Mouse (Mus musculus): ENCODE results near the gene Apol6. TPM values are rescaled to one million over a fixed set of nuclear protein-coding genes. Genes with fewer than 3 reads are reported as not detected.

Gene Apol6
- polyA plus RNA-seq, 1 experiment from 2014 or later, result not detected

DNA sequence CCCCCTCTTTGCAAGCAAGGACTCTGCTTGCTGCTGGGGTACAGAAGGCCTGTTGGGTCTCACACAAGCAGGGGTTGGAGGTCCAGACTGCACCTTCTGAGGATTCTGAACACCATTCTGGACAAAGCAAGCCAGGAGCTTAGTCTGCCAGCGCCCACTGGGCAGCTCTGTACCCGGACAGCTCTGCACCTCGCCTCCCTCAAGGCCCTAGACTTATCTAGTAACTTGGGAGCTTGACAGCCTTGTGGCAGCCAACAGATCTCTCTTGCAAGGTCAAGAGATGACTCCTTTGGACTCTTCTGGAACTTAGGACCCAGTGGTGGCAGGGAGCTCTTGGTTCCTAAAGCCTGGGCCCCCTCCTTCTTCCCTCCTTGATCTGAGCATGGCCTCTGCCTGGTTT is 17.4 kb upstream of the Apol6 start:
- Histone ChIP-seq H3K4me1 (ENCODE audit: insufficient read depth) (no peaks in the 10 kb centered on the region), H3K36me3 (replicated peaks; ENCODE audit: insufficient read depth, low read length) (no peaks in the 10 kb centered on the region), H3K27me3 (ENCODE audit: insufficient read depth, low read length) (no peaks in the 10 kb centered on the region), H3K27ac (ENCODE audit: low read depth) (no peak overlapping the region), H3K4me3 (ENCODE audit: low read depth, low read length) (no peak overlapping the region), H3K9ac (replicated peaks) (no peak overlapping the region), H3K4me2 (ENCODE audit: low read depth, low read length) (no peak overlapping the region), H3K9me3 (ENCODE audit: low read length) (no peaks in the 10 kb centered on the region)
- no peak for TF ChIP-seq CTCF (IDR thresholded peaks at IDR 0.05; ENCODE audit: low read depth)
- TF ChIP-seq EP300 (IDR thresholded peaks at IDR 0.05; ENCODE audit: low read depth), result no peak
- ATAC-seq, result no peak
- 84% methylated on average over 3 of the region's 3 CpGs for WGBS (ENCODE audit: insufficient replicate concordance)
- DNase-seq, result no peak

- DNase-seq (no peak), ATAC-seq (no peak)
- no peaks in the 10 kb centered on the region for H3K27me3 ChIP-seq (ENCODE audit: insufficient read depth, low read length)
- no peak overlapping the region for H3K27ac ChIP-seq (ENCODE audit: low read depth)
- WGBS (ENCODE audit: insufficient replicate concordance), result 73% methylated on average over 6 of the region's 6 CpGs
- H3K9ac ChIP-seq (replicated peaks), result no peak overlapping the region
- TF ChIP-seq CTCF (IDR thresholded peaks at IDR 0.05; ENCODE audit: low read depth), result no peak
- TF ChIP-seq EP300 (IDR thresholded peaks at IDR 0.05; ENCODE audit: low read depth), result no peak
- no peak overlapping the region for H3K4me3 ChIP-seq (ENCODE audit: low read depth, low read length)
- H3K9me3 ChIP-seq (ENCODE audit: low read length), result no peaks in the 10 kb centered on the region
- H3K4me2 ChIP-seq (ENCODE audit: low read depth, low read length), result no peak overlapping the region
- H3K4me1 ChIP-seq (ENCODE audit: insufficient read depth), result no peaks in the 10 kb centered on the region
- no peaks in the 10 kb centered on the region for H3K36me3 ChIP-seq (replicated peaks; ENCODE audit: insufficient read depth, low read length)
Measured at GRCm38 (mm10) chr15:77027675-77028074, 16.9 kb upstream of the Apol6 start.

DNA sequence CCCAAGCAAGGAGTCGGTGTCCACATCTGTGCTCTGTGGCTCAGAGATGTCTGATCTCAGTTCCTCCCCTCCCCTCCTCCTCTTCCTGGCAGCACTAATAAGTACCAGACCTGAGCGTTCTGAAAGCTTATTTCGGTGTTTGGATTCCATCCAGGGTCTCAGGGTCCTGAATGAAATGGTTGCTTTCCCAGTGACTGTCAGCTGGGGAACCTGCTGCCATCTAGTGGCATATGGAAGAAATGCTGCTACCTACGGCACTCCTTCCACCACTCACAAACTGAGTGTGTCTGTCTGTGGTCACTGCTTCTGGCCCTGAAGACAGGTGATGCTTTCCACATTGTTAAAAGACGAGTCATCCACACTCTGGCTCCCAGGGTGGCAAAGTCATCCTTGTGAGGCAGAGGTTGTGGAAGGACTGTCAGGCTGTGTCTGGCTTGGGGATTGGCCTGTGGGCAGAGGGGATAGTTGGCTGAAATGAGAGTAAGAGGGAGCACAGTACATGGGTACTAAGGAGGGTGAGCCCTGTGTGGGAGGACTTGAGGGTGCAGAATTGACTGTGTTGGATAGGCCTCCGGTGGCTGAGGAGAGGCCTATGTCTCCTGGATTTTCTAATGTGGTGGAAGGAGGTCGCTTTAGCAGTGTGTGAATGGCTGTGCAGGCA is 15.1 kb upstream of the Apol6 start:
- DNase-seq, result peak; percentile 38

DNA sequence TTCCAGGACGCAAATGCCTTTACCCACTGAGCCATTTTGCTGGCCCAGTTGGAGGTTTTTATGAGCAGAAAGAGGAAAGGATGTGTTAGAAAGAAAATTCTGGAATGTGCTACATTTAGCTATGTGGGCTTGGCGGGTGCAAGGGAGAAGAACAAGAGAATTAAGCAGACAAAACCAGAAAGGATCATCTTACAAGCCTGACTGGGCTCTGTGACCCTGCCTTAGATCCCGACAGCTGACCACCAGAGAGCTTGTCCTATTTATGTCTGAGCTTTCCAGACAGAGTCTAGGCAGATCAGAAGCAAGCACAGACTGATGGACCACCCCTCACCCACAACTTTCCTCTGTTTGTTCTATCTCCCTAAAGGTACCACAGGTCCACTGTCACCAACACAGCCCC is 13.3 kb upstream of the Apol6 start:
- H3K4me3 ChIP-seq (ENCODE audit: low read depth, low read length), result no peak overlapping the region
- H3K4me2 ChIP-seq (ENCODE audit: low read depth, low read length), result no peak overlapping the region
- ATAC-seq (no peak), DNase-seq (no peak)
- no peaks in the 10 kb centered on the region for H3K27me3 ChIP-seq (ENCODE audit: insufficient read depth, low read length)
- no peaks in the 10 kb centered on the region for H3K4me1 ChIP-seq (ENCODE audit: insufficient read depth)
- H3K36me3 ChIP-seq (replicated peaks; ENCODE audit: insufficient read depth, low read length), result no peaks in the 10 kb centered on the region
- H3K9ac ChIP-seq (replicated peaks), result no peak overlapping the region
- no peaks in the 10 kb centered on the region for H3K9me3 ChIP-seq (ENCODE audit: low read length)
- WGBS (ENCODE audit: insufficient replicate concordance), result 69% methylated on average over 3 of the region's 3 CpGs
- H3K27ac ChIP-seq (ENCODE audit: low read depth), result no peak overlapping the region
- TF ChIP-seq EP300 (IDR thresholded peaks at IDR 0.05; ENCODE audit: low read depth) (no peak), CTCF (IDR thresholded peaks at IDR 0.05; ENCODE audit: low read depth) (no peak)

More for the DNA sequence above, 15.1 kb upstream of the Apol6 start:
- Histone ChIP-seq H3K4me3 (ENCODE audit: low read depth, low read length) (no peak overlapping the region), H3K27ac (ENCODE audit: low read depth) (no peak overlapping the region), H3K4me1 (ENCODE audit: insufficient read depth) (no peaks in the 10 kb centered on the region), H3K27me3 (ENCODE audit: insufficient read depth, low read length) (no peaks in the 10 kb centered on the region), H3K36me3 (replicated peaks; ENCODE audit: insufficient read depth, low read length) (no peaks in the 10 kb centered on the region), H3K4me2 (ENCODE audit: low read depth, low read length) (no peak overlapping the region), H3K9ac (replicated peaks) (no peak overlapping the region), H3K9me3 (ENCODE audit: low read length) (no peaks in the 10 kb centered on the region)
- no peak for ATAC-seq
- WGBS (ENCODE audit: insufficient replicate concordance), result 32% methylated on average over 7 of the region's 7 CpGs
- TF ChIP-seq EP300 (IDR thresholded peaks at IDR 0.05; ENCODE audit: low read depth), result no peak
- TF ChIP-seq CTCF (IDR thresholded peaks at IDR 0.05; ENCODE audit: low read depth), result peak; percentile 85

GRCm38 (mm10) chr15:77034526-77034925 is 10.0 kb upstream of the Apol6 start:
- no peak for TF ChIP-seq EP300 (IDR thresholded peaks at IDR 0.05; ENCODE audit: low read depth)
- TF ChIP-seq CTCF (IDR thresholded peaks at IDR 0.05; ENCODE audit: low read depth), result no peak
- no peak overlapping the region for H3K27ac ChIP-seq (ENCODE audit: low read depth)
- no peak overlapping the region for H3K4me3 ChIP-seq (ENCODE audit: low read depth, low read length)
- no peak overlapping the region for H3K4me2 ChIP-seq (ENCODE audit: low read depth, low read length)
- no peak overlapping the region for H3K9ac ChIP-seq (replicated peaks)
- H3K27me3 ChIP-seq (ENCODE audit: insufficient read depth, low read length), result no peaks in the 10 kb centered on the region
- no peaks in the 10 kb centered on the region for H3K36me3 ChIP-seq (replicated peaks; ENCODE audit: insufficient read depth, low read length)
- WGBS (ENCODE audit: insufficient replicate concordance), result 70% methylated on average over 6 of the region's 6 CpGs
- DNase-seq, result no peak
- H3K4me1 ChIP-seq (ENCODE audit: insufficient read depth), result no peaks in the 10 kb centered on the region
- no peaks in the 10 kb centered on the region for H3K9me3 ChIP-seq (ENCODE audit: low read length)
- ATAC-seq, result no peak

- no peak overlapping the region for H3K4me2 ChIP-seq (ENCODE audit: low read depth, low read length)
- no peaks in the 10 kb centered on the region for H3K9me3 ChIP-seq (ENCODE audit: low read length)
- H3K4me3 ChIP-seq (ENCODE audit: low read depth, low read length), result no peak overlapping the region
- no peak overlapping the region for H3K27ac ChIP-seq (ENCODE audit: low read depth)
- no peak for TF ChIP-seq CTCF (IDR thresholded peaks at IDR 0.05; ENCODE audit: low read depth)
- no peak for TF ChIP-seq EP300 (IDR thresholded peaks at IDR 0.05; ENCODE audit: low read depth)
- ATAC-seq (no peak), DNase-seq (no peak)
- no peaks in the 10 kb centered on the region for H3K27me3 ChIP-seq (ENCODE audit: insufficient read depth, low read length)
- 62% methylated on average over 3 of the region's 3 CpGs for WGBS (ENCODE audit: insufficient replicate concordance)
- no peaks in the 10 kb centered on the region for H3K4me1 ChIP-seq (ENCODE audit: insufficient read depth)
- H3K36me3 ChIP-seq (replicated peaks; ENCODE audit: insufficient read depth, low read length), result no peaks in the 10 kb centered on the region
- no peak overlapping the region for H3K9ac ChIP-seq (replicated peaks)
Measured at GRCm38 (mm10) chr15:77035643-77036042, 8.9 kb upstream of the Apol6 start.

Measured in liver, postnatal 0 days (tissue).